ENCODE assay signal across 8 mouse cellular contexts in the genomic region with DNA sequence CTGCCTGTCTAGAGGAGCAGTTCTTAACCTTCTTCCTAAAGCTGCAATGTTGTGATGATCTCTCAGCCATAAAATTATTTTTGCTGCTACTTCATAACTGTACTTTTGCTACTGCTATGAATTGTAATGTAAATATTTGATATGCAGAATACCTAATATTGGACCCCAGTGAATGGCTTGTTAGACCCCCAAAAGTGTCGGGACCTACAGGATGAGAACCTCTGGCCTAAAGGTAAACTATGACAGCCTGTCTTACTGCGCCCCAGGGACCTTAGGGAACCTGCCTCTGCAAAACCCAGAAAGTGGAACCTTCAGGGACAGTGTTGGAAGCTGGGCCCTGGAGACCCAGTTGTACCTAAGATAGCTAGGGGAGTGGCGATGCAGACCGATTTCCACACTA. TPM values are rescaled to one million over a fixed set of nuclear protein-coding genes. Genes with fewer than 3 reads are reported as not detected.
A peak's percentile ranks its signal among the peaks of the same experiment; 100 is the strongest.
DNase-seq lines count a peak whose midpoint lies in the region; ATAC-seq and TF ChIP-seq lines count a peak whose summit lies in the region.

No protein-coding gene starts in this region.

- DNase-seq in kidney, postnatal 36 days, result no peak
- DNase-seq in embryonic facial prominence, embryonic 14.5 days (ENCODE audit: low spot score), result no peak
- no peak for DNase-seq in intestine, embryonic 14.5 days (ENCODE audit: low spot score)
- DNase-seq in midbrain, postnatal 0 days (ENCODE audit: low spot score), result no peak
- DNase-seq in layer of hippocampus, adult 18-20 months (ENCODE audit: low spot score in 2 of 2), result no peak
- DNase-seq in layer of hippocampus, adult 8-10 months (ENCODE audit: low spot score in 2 of 2), result no peak

- no peak overlapping the region for H3K27ac ChIP-seq in kidney, embryonic 15.5 days
- H3K27ac ChIP-seq in embryonic facial prominence, embryonic 14.5 days (replicated peaks; ENCODE audit: low read depth, low read length), result peak overlapping the region; percentile 65; the same call in 1 of the 2 replicates
- H3K27ac ChIP-seq in intestine, embryonic 14.5 days (ENCODE audit: low read depth), result peak overlapping the region; percentile 82; the same call in 1 of the 2 replicates
- H3K27ac ChIP-seq in midbrain, postnatal 0 days (ENCODE audit: low read depth, low read length), result peak overlapping the region; percentile 96

- no peak for TF ChIP-seq CTCF in midbrain, postnatal 0 days (IDR thresholded peaks at IDR 0.05)

- H3K9ac ChIP-seq in kidney, embryonic 15.5 days, result 0 out of 2 replicates have a peak overlapping the region, but pooled peaks have one; percentile 29
- peak overlapping the region; percentile 50 for H3K9ac ChIP-seq in embryonic facial prominence, embryonic 14.5 days (ENCODE audit: low read depth, low read length)
- H3K9ac ChIP-seq in intestine, embryonic 14.5 days (ENCODE audit: low read length), result 0 out of 2 replicates have a peak overlapping the region, but pooled peaks have one; percentile 12
- H3K9ac ChIP-seq in midbrain, postnatal 0 days (replicated peaks; ENCODE audit: low read length, poor library complexity, severe bottlenecking), result peak overlapping the region; percentile 55

- peak overlapping the region; percentile 45 for H3K4me3 ChIP-seq in kidney, embryonic 15.5 days (replicated peaks)
- peak overlapping the region; percentile 38 for H3K4me3 ChIP-seq in embryonic facial prominence, embryonic 14.5 days (ENCODE audit: low read depth, low read length)
- H3K4me3 ChIP-seq in intestine, embryonic 14.5 days (ENCODE audit: low read depth, low read length), result peak overlapping the region; percentile 27
- peak overlapping the region; percentile 30 for H3K4me3 ChIP-seq in midbrain, postnatal 0 days (ENCODE audit: low read depth, low read length)

- no peaks in the 10 kb centered on the region for H3K36me3 ChIP-seq in kidney, embryonic 15.5 days
- H3K36me3 ChIP-seq in embryonic facial prominence, embryonic 14.5 days (ENCODE audit: control insufficient read depth, insufficient read depth, low read length), result no peaks in the 10 kb centered on the region
- no peaks in the 10 kb centered on the region for H3K36me3 ChIP-seq in intestine, embryonic 14.5 days (ENCODE audit: control insufficient read depth, insufficient read depth, low read length)
- no peaks in the 10 kb centered on the region for H3K36me3 ChIP-seq in midbrain, postnatal 0 days (ENCODE audit: insufficient read depth, low read length)

- peaks cover 44% of the 10 kb centered on the region for H3K4me1 ChIP-seq in kidney, embryonic 15.5 days
- H3K4me1 ChIP-seq in embryonic facial prominence, embryonic 14.5 days (ENCODE audit: control insufficient read depth, insufficient read depth, low read length), result peaks cover 31% of the 10 kb centered on the region
- peaks cover 35% of the 10 kb centered on the region for H3K4me1 ChIP-seq in intestine, embryonic 14.5 days (replicated peaks; ENCODE audit: control insufficient read depth, insufficient read depth, low read length)
- peaks cover 30% of the 10 kb centered on the region for H3K4me1 ChIP-seq in midbrain, postnatal 0 days (ENCODE audit: insufficient read depth, low read length)

- H3K9me3 ChIP-seq in kidney, embryonic 15.5 days (replicated peaks), result no peaks in the 10 kb centered on the region
- no peaks in the 10 kb centered on the region for H3K9me3 ChIP-seq in embryonic facial prominence, embryonic 14.5 days (ENCODE audit: control insufficient read depth, low read length)
- H3K9me3 ChIP-seq in intestine, embryonic 14.5 days (ENCODE audit: control insufficient read depth, low read length), result no peaks in the 10 kb centered on the region
- H3K9me3 ChIP-seq in midbrain, postnatal 0 days (ENCODE audit: low read length), result no peaks in the 10 kb centered on the region

- no peak for ATAC-seq in kidney, embryonic 15.5 days (replicated peaks; ENCODE audit: low FRiP score)
- no peak for ATAC-seq in embryonic facial prominence, embryonic 14.5 days (ENCODE audit: low read depth)
- no peak for ATAC-seq in intestine, embryonic 14.5 days (replicated peaks; ENCODE audit: low FRiP score, low TSS enrichment, low read depth)
- no peak; the same call in 1 of the 2 replicates for ATAC-seq in midbrain, postnatal 0 days (ENCODE audit: low FRiP score)
- no peak for ATAC-seq in megakaryocyte-erythroid progenitor cell, adult 5-6 weeks (replicated peaks; ENCODE audit: low FRiP score, low TSS enrichment, poor library complexity, severe bottlenecking)

- H3K4me2 ChIP-seq in kidney, embryonic 15.5 days, result peak overlapping the region; percentile 82
- peak overlapping the region; percentile 86 for H3K4me2 ChIP-seq in embryonic facial prominence, embryonic 14.5 days (ENCODE audit: low read depth, low read length)
- peak overlapping the region; percentile 53 for H3K4me2 ChIP-seq in intestine, embryonic 14.5 days (ENCODE audit: low read length)
- H3K4me2 ChIP-seq in midbrain, postnatal 0 days (ENCODE audit: low read depth, low read length, poor library complexity, severe bottlenecking), result peak overlapping the region; percentile 54

- H3K27me3 ChIP-seq in kidney, embryonic 15.5 days, result peaks cover 38% of the 10 kb centered on the region
- H3K27me3 ChIP-seq in embryonic facial prominence, embryonic 14.5 days (replicated peaks; ENCODE audit: control insufficient read depth, insufficient read depth, low read length), result 0 out of 2 replicates have a peak, but pooled peaks cover 3% of the 10 kb centered on the region
- 0 out of 2 replicates have a peak, but pooled peaks cover 5% of the 10 kb centered on the region for H3K27me3 ChIP-seq in intestine, embryonic 14.5 days (replicated peaks; ENCODE audit: control insufficient read depth, insufficient read depth, low read length)
- H3K27me3 ChIP-seq in midbrain, postnatal 0 days (ENCODE audit: insufficient read depth, low read length), result no peaks in the 10 kb centered on the region

- 32% methylated on average over 4 of the region's 4 CpGs for WGBS in kidney, embryonic 15.5 days
- WGBS in embryonic facial prominence, embryonic 14.5 days, result 15% methylated on average over 4 of the region's 4 CpGs
- 24% methylated on average over 4 of the region's 4 CpGs for WGBS in intestine, embryonic 14.5 days
- 8% methylated on average over 4 of the region's 4 CpGs for whole genome bisulfite sequencing in midbrain, postnatal 0 days

RNA-seq across cellular contexts. Expression of a gene that starts 25.6 kb away (rescaled TPM):
- polyA plus RNA-seq in kidney, embryonic 15.5 days (2015; fragmentation: Nextera tagmentation; extraction: Ambion mirVana), result 117 and 121 TPM in 2 replicates
- 228 and 237 TPM in 2 replicates for polyA plus RNA-seq in embryonic facial prominence, embryonic 14.5 days (2014; fragmentation: Nextera tagmentation; extraction: Ambion mirVana)
- polyA plus RNA-seq in intestine, embryonic 14.5 days (2014; fragmentation: Nextera tagmentation; extraction: Ambion mirVana), result 100 and 102 TPM in 2 replicates
- total RNA-seq in midbrain, postnatal 0 days (2014; rRNA removed), result 12.7 and 12.9 TPM in 2 replicates
- 16.7 and 20.3 TPM in 2 replicates for polyA plus RNA-seq in midbrain, postnatal 0 days (2015; fragmentation: Nextera tagmentation; extraction: Ambion mirVana)
- total RNA-seq in layer of hippocampus, adult 18-20 months (2021), result 1 to 10 TPM; 6.5 to 8.2 TPM
- total RNA-seq in megakaryocyte-erythroid progenitor cell, adult 5-6 weeks (2014; fragmentation: Nextera tagmentation), result not detected in 2 replicates
- total RNA-seq in megakaryocyte-erythroid progenitor cell, adult 5-6 weeks (2017), result 1.0 and 3.2 TPM in 2 replicates
- 10 to 100 TPM in 2 of 4 experiments, 1 to 10 TPM in 2; 8.2 to 11.6 (median 9.5) TPM for total RNA-seq in layer of hippocampus, adult 8-10 months (2022)

RNA-seq across cellular contexts. Expression of a gene that starts 41.0 kb away (rescaled TPM):
- 78.9 and 79.5 TPM in 2 replicates for polyA plus RNA-seq in kidney, embryonic 15.5 days (2015; fragmentation: Nextera tagmentation; extraction: Ambion mirVana)
- 65.5 and 83.4 TPM in 2 replicates for polyA plus RNA-seq in embryonic facial prominence, embryonic 14.5 days (2014; fragmentation: Nextera tagmentation; extraction: Ambion mirVana)
- 64.2 and 70.1 TPM in 2 replicates for polyA plus RNA-seq in intestine, embryonic 14.5 days (2014; fragmentation: Nextera tagmentation; extraction: Ambion mirVana)
- total RNA-seq in midbrain, postnatal 0 days (2014; rRNA removed), result 43.6 and 48.3 TPM in 2 replicates
- polyA plus RNA-seq in midbrain, postnatal 0 days (2015; fragmentation: Nextera tagmentation; extraction: Ambion mirVana), result 83.9 and 85.1 TPM in 2 replicates
- 10 to 100 TPM; 34.9 to 35.3 TPM for total RNA-seq in layer of hippocampus, adult 18-20 months (2021)
- 31.9 and 56.8 TPM in 2 replicates for total RNA-seq in megakaryocyte-erythroid progenitor cell, adult 5-6 weeks (2014; fragmentation: Nextera tagmentation)
- 18.3 and 54.6 TPM in 2 replicates for total RNA-seq in megakaryocyte-erythroid progenitor cell, adult 5-6 weeks (2017)
- total RNA-seq in layer of hippocampus, adult 8-10 months (2022), result 10 to 100 TPM; 33.9 to 49.1 (median 44.8) TPM

RNA-seq across cellular contexts. Expression of a gene that starts 45.5 kb away (rescaled TPM):
- 78.5 and 82.1 TPM in 2 replicates for polyA plus RNA-seq in kidney, embryonic 15.5 days (2015; fragmentation: Nextera tagmentation; extraction: Ambion mirVana)
- polyA plus RNA-seq in embryonic facial prominence, embryonic 14.5 days (2014; fragmentation: Nextera tagmentation; extraction: Ambion mirVana), result 54.6 and 56.0 TPM in 2 replicates
- polyA plus RNA-seq in intestine, embryonic 14.5 days (2014; fragmentation: Nextera tagmentation; extraction: Ambion mirVana), result 36.0 and 36.7 TPM in 2 replicates
- total RNA-seq in midbrain, postnatal 0 days (2014; rRNA removed), result 86.0 and 88.0 TPM in 2 replicates
- 64.5 and 68.9 TPM in 2 replicates for polyA plus RNA-seq in midbrain, postnatal 0 days (2015; fragmentation: Nextera tagmentation; extraction: Ambion mirVana)
- total RNA-seq in layer of hippocampus, adult 18-20 months (2021), result 100 to 1,000 TPM; 241 to 242 TPM
- 22.2 and 53.3 TPM in 2 replicates for total RNA-seq in megakaryocyte-erythroid progenitor cell, adult 5-6 weeks (2014; fragmentation: Nextera tagmentation)
- total RNA-seq in megakaryocyte-erythroid progenitor cell, adult 5-6 weeks (2017), result 27.3 and 47.5 TPM in 2 replicates
- 100 to 1,000 TPM; 234 to 271 (median 260) TPM for total RNA-seq in layer of hippocampus, adult 8-10 months (2022)

RNA-seq across cellular contexts. Expression of a gene that starts 52.6 kb away (rescaled TPM):
- polyA plus RNA-seq in kidney, embryonic 15.5 days (2015; fragmentation: Nextera tagmentation; extraction: Ambion mirVana), result 37.6 and 38.7 TPM in 2 replicates
- polyA plus RNA-seq in embryonic facial prominence, embryonic 14.5 days (2014; fragmentation: Nextera tagmentation; extraction: Ambion mirVana), result 3.1 and 4.7 TPM in 2 replicates
- 56.8 and 62.5 TPM in 2 replicates for polyA plus RNA-seq in intestine, embryonic 14.5 days (2014; fragmentation: Nextera tagmentation; extraction: Ambion mirVana)
- total RNA-seq in midbrain, postnatal 0 days (2014; rRNA removed), result 0.27 TPM in 1 of 2 replicates, not detected in the other
- 0.51 and 0.56 TPM in 2 replicates for polyA plus RNA-seq in midbrain, postnatal 0 days (2015; fragmentation: Nextera tagmentation; extraction: Ambion mirVana)
- total RNA-seq in layer of hippocampus, adult 18-20 months (2021), result not detected
- not detected in 2 replicates for total RNA-seq in megakaryocyte-erythroid progenitor cell, adult 5-6 weeks (2014; fragmentation: Nextera tagmentation)
- total RNA-seq in megakaryocyte-erythroid progenitor cell, adult 5-6 weeks (2017), result not detected in 2 replicates
- not detected for total RNA-seq in layer of hippocampus, adult 8-10 months (2022)
